Mouse (Mus musculus): ENCODE measurements around the gene Trappc4. TPM values are rescaled to one million over a fixed set of nuclear protein-coding genes. Genes with fewer than 3 reads are reported as not detected.

Gene Trappc4
- polyA plus RNA-seq, 2 experiments: 26.6 to 44.4 TPM

DNA sequence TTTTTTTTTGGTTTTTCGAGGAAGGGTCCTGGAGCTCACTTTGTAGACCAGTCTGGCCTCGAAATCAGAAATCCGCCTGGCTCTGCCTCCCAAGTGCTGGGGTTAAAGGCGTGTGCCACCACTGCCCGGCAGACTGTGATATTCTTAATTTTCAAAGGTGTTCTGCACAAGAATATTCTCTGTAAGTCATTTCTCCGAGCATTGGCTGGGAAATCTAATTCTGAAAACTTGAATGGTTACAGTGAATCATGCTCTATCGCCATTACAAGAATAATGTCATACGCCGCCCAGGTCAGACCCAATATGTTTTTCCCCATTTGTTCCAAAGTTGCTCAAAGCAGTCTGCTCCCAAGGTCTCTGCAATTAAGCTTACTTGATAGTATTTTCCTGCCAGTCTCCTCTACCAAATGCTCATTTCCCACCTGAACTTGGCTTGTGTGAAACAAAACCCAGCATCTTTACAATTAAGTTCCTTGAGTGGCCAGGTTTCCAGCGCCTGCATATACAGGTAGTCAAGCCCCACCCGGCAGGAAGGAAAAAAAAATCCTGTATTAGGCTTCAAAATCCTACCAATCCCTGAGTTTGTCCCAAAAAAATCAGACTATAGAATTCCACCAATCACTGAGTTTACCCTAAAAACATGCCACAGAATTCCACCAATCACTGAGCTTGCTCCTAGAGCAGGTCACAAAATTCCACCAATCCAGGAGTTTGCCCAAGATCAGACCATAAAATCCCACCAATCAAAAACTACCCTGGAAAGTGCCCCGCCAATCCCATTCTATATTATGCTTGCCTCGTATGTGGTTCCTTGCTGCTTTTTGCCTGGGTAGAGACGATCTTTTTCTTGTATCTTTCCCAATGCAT is 11.4 kb upstream of the Trappc4 start, which contains the start of gene Ccdc84:
Ccdc84 (minus strand) TSS at position 51 of the 867 bp plus-strand sequence.
- peak within 1 kb of the TSS; percentile 91 for H3K4me2 ChIP-seq (ENCODE audit: low read depth)
- 71% methylated on average over 14 of the region's 14 CpGs for WGBS (ENCODE audit: insufficient replicate concordance)
- peaks cover 18% of the 10 kb centered on the region for H3K36me3 ChIP-seq (replicated peaks; ENCODE audit: control insufficient read depth, insufficient read depth, low read depth)

DNA sequence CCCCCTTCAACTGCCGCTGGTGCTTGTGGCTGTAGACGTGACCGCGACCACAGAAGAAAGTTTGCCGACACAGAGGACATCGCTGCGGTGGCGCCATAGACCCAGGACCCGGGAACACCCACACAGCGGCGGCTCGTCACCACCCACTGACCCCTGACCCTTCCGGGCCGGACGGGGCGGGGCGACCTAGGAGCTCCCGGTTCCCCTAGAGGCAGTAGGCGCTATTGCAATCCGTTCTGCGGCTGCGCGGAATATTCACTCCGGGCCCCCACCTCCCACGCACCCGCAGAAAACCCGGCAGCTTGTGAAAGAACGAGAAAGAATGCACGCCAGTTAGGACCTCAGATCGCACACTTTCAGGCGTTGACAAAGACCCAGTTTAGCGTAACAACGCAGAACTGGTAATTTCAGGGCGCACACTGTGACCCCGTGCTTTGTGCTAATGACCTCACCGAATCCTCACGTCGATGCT is 10.5 kb upstream of the Trappc4 start:
- peak overlapping the region; percentile 72 for H3K27ac ChIP-seq
- H3K9me3 ChIP-seq (ENCODE audit: control insufficient read depth, low read length): no peaks in the 10 kb centered on the region
- peaks cover 25% of the 10 kb centered on the region for H3K36me3 ChIP-seq (replicated peaks; ENCODE audit: control insufficient read depth, insufficient read depth, low read depth)
- H3K4me2 ChIP-seq (ENCODE audit: low read depth): peak overlapping the region; percentile 91
- no peak for TF ChIP-seq EP300 (IDR thresholded peaks at IDR 0.05; ENCODE audit: low read depth)
- peak; percentile 94 for TF ChIP-seq CTCF (IDR thresholded peaks at IDR 0.05; ENCODE audit: low read depth)
- peak overlapping the region; percentile 79 to 94 for H3K4me3 ChIP-seq (ENCODE audit: insufficient read depth in 1 of 2, low read depth in 2 of 2, low read length in 2 of 2)
- no peaks in the 10 kb centered on the region for H3K27me3 ChIP-seq (ENCODE audit: control insufficient read depth, insufficient read depth, low read length)
- ATAC-seq (ENCODE audit: insufficient read depth) (peak; percentile 94), DNase-seq (ENCODE audit: low read depth in 3 of 3, low spot score in 3 of 3) (peak; percentile 79 to 84 (median 81))
- H3K9ac ChIP-seq (replicated peaks): peak overlapping the region; percentile 92
- H3K4me1 ChIP-seq (replicated peaks; ENCODE audit: control insufficient read depth in 2 of 2, insufficient read depth in 2 of 2, low read length in 1 of 2): peaks cover 0 to 11% of the 10 kb centered on the region in 2 experiments; a peak in 3 of 4 replicates
- WGBS (ENCODE audit: insufficient replicate concordance): under 1% methylated on average over 38 of the region's 38 CpGs

More for the DNA sequence above, 11.4 kb upstream of the Trappc4 start, which contains the start of gene Ccdc84:
- Histone ChIP-seq H3K4me1 (replicated peaks; ENCODE audit: control insufficient read depth in 2 of 2, insufficient read depth in 2 of 2, low read length in 1 of 2) (peaks cover 0 to 11% of the 10 kb centered on the region in 2 experiments; a peak in 3 of 4 replicates), H3K4me3 (ENCODE audit: insufficient read depth in 1 of 2, low read depth in 2 of 2, low read length in 2 of 2) (peak within 1 kb of the TSS; percentile 79 to 94), H3K9me3 (ENCODE audit: control insufficient read depth, low read length) (no peaks in the 10 kb centered on the region), H3K27me3 (ENCODE audit: control insufficient read depth, insufficient read depth, low read length) (no peaks in the 10 kb centered on the region), H3K27ac (peak within 1 kb of the TSS; percentile 72), H3K9ac (replicated peaks) (peak within 1 kb of the TSS; percentile 92)
- TF ChIP-seq EP300 (IDR thresholded peaks at IDR 0.05; ENCODE audit: low read depth) (no peak), CTCF (IDR thresholded peaks at IDR 0.05; ENCODE audit: low read depth) (no peak)
- ATAC-seq (ENCODE audit: insufficient read depth) (no peak), DNase-seq (ENCODE audit: low read depth in 3 of 3, low spot score in 3 of 3) (no peak)

- TF ChIP-seq CTCF (IDR thresholded peaks at IDR 0.05; ENCODE audit: low read depth) (no peak), EP300 (IDR thresholded peaks at IDR 0.05; ENCODE audit: low read depth) (no peak)
- Histone ChIP-seq H3K4me2 (ENCODE audit: low read depth) (peak overlapping the region; percentile 91), H3K9ac (replicated peaks) (peak overlapping the region; percentile 92), H3K36me3 (replicated peaks; ENCODE audit: control insufficient read depth, insufficient read depth, low read depth) (peaks cover 29% of the 10 kb centered on the region), H3K4me1 (replicated peaks; ENCODE audit: control insufficient read depth in 2 of 2, insufficient read depth in 2 of 2, low read length in 1 of 2) (peaks cover 0 to 14% of the 10 kb centered on the region in 2 experiments), H3K4me3 (ENCODE audit: insufficient read depth in 1 of 2, low read depth in 2 of 2, low read length in 2 of 2) (peak overlapping the region; percentile 79 to 94), H3K27me3 (ENCODE audit: control insufficient read depth, insufficient read depth, low read length) (no peaks in the 10 kb centered on the region), H3K27ac (peak overlapping the region; percentile 72), H3K9me3 (ENCODE audit: control insufficient read depth, low read length) (no peaks in the 10 kb centered on the region)
- WGBS (ENCODE audit: insufficient replicate concordance): 4% methylated on average over 26 of the region's 26 CpGs
- ATAC-seq (ENCODE audit: insufficient read depth) (peak; percentile 72), DNase-seq (ENCODE audit: low read depth in 3 of 3, low spot score in 3 of 3) (no peak)
Measured at GRCm38 (mm10) chr9:44417156-44417891, 9.9 kb upstream of the Trappc4 start.

- Histone ChIP-seq H3K9me3 (ENCODE audit: control insufficient read depth, low read length) (no peaks in the 10 kb centered on the region), H3K4me2 (ENCODE audit: low read depth) (no peak overlapping the region), H3K27me3 (ENCODE audit: control insufficient read depth, insufficient read depth, low read length) (no peaks in the 10 kb centered on the region), H3K36me3 (replicated peaks; ENCODE audit: control insufficient read depth, insufficient read depth, low read depth) (peaks cover 65% of the 10 kb centered on the region), H3K4me3 (ENCODE audit: insufficient read depth in 1 of 2, low read depth in 2 of 2, low read length in 2 of 2) (no peak overlapping the region), H3K4me1 (replicated peaks; ENCODE audit: control insufficient read depth in 2 of 2, insufficient read depth in 2 of 2, low read length in 1 of 2) (peaks cover 5 to 31% of the 10 kb centered on the region in 2 experiments), H3K9ac (replicated peaks) (no peak overlapping the region), H3K27ac (peak overlapping the region; percentile 0; the same call in 1 of the 2 replicates)
- TF ChIP-seq CTCF (IDR thresholded peaks at IDR 0.05; ENCODE audit: low read depth) (no peak), EP300 (IDR thresholded peaks at IDR 0.05; ENCODE audit: low read depth) (no peak)
- ATAC-seq (ENCODE audit: insufficient read depth): no peak
- no peak for DNase-seq (ENCODE audit: low read depth in 3 of 3, low spot score in 3 of 3)
- WGBS (ENCODE audit: insufficient replicate concordance): 82% methylated on average over 2 of the region's 2 CpGs
Measured at GRCm38 (mm10) chr9:44412781-44413180, 5.4 kb upstream of the Trappc4 start.

Data from liver, embryonic 14.5 days (tissue).